Mouse (Mus musculus) cortical plate, adult 2 months (tissue): ENCODE measurements around the gene Lcp2.

Experiments
- CTCF ChIP-seq: fragments of 200-500 bp; IDR thresholded peaks from 2 replicates; pipeline ENCODE4 v1.5.1; 2011; ENCODE audit warnings: mild to moderate bottlenecking, control low read depth, low read length; ENCODE audit not compliant: insufficient read depth; ENCODE audit errors: extremely low read depth
- POLR2A ChIP-seq: fragments of 200-500 bp; IDR thresholded peaks from 2 replicates; pipeline ENCODE4 v1.6.1; 2011; ENCODE audit warnings: mild to moderate bottlenecking, low read length, control low read depth; ENCODE audit not compliant: insufficient read depth; ENCODE audit errors: extremely low read depth

DNA sequence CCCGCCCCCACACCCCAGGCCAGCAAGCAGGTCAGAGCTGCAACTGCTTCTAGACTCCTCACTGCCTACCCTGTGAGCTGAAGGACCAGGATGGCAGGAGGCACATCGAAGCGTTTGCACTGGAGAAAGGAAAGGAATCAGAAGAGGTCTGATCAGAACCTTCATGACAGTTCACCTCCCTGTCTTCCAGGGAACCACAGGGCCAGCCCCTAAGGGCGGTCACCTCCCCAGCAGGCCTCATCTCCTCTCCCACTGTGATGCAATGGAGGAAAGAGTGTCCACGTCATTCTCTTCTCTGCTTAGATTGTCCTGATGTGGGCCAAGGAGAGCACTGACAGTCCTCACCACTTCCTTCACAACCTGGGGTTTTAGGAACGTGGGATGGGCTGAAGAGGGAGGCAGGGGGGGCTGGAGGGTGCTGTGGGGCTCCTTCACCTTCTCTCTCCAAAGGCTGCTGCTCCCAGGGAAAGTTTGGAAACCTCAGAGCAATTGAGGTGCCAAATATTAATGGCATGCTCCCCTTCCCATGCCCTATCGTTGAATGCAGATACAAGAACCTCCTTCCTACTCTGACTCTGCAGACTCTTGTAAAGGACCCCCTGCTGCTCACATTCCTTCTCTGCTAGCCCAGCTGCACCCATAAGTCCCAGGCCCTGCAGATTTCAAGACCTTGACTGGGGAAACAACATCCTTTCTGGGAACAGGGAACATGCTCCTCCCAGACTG lies 36.4 kb upstream of the Lcp2 start:
- TF ChIP-seq POLR2A (no peak), CTCF (no peak)
